Mouse (Mus musculus) heart, postnatal 0 days (tissue): ENCODE results near the gene Dnajb12. TPM values are rescaled to one million over a fixed set of nuclear protein-coding genes. Genes with fewer than 3 reads are reported as not detected.
A peak's percentile ranks its signal among the peaks of the same experiment; 100 is the strongest.

Experiments
- ATAC-seq: fragments of 200-750 bp; cut with Nextera tagmentation; 2 replicates; pipeline ENCODE4 v1.8.0; 2017; ENCODE audit warnings: low read depth, moderate number of reproducible peaks, moderate library complexity; ENCODE audit not compliant: insufficient read depth
- DNase-seq: peaks from one replicate; pipeline ENCODE4 v3.0.0-alpha.2; 2016; ENCODE audit warnings: low spot score
- H3K27ac ChIP-seq: fragments of 300-500 bp; sonication (generic); 2 replicates; pipeline ENCODE4 v1.5.1; 2014; ENCODE audit warnings: low read depth, mild to moderate bottlenecking
- H3K27me3 ChIP-seq: fragments of 300-500 bp; sonication (generic); 2 replicates; pipeline ENCODE4 v1.6.1; 2014; ENCODE audit warnings: low read length, mixed read lengths; ENCODE audit not compliant: control insufficient read depth, insufficient read depth
- H3K36me3 ChIP-seq: fragments of 300-500 bp; sonication (generic); replicated peaks from 2 replicates; pipeline ENCODE4 v1.6.1; 2014; ENCODE audit warnings: low read length, mixed read lengths; ENCODE audit not compliant: control insufficient read depth, insufficient read depth
- H3K4me1 ChIP-seq: fragments of 300-500 bp; sonication (generic); 2 replicates; pipeline ENCODE4 v1.6.1; 2014; ENCODE audit warnings: antibody characterized with exemption; ENCODE audit not compliant: control insufficient read depth, insufficient read depth
- H3K4me2 ChIP-seq: fragments of 300-500 bp; sonication (generic); 2 replicates; pipeline ENCODE4 v1.6.1; 2014; ENCODE audit warnings: low read depth, mild to moderate bottlenecking, low read length, moderate library complexity
- H3K4me3 ChIP-seq: fragments of 300-500 bp; sonication (generic); 2 replicates; pipeline ENCODE4 v1.5.1; 2014; ENCODE audit warnings: low read depth, low read length
- H3K9ac ChIP-seq: fragments of 300-500 bp; sonication (generic); replicated peaks from 2 replicates; pipeline ENCODE4 v1.6.1; 2014; ENCODE audit warnings: low read depth, low read length, mixed read lengths
- H3K9me3 ChIP-seq: fragments of 300-500 bp; sonication (generic); replicated peaks from 2 replicates; pipeline ENCODE4 v1.6.1; 2016; ENCODE audit warnings: low read length; ENCODE audit not compliant: control insufficient read depth
- CTCF ChIP-seq: IDR thresholded peaks from 2 replicates; pipeline ENCODE4 v1.5.1; 2016; ENCODE audit warnings: antibody characterized with exemption, control low read depth, low read depth
- EP300 ChIP-seq: IDR thresholded peaks from 2 replicates; pipeline ENCODE4 v1.6.1; 2016; ENCODE audit warnings: antibody characterized with exemption, low read depth
- WGBS: fragments of 180-500 bp; shearing (Covaris S2); extraction: QIAGEN DNeasy Blood & Tissue Kit; methylation state at CpG from one replicate; pipeline ENCODE4 v1.1.7; 2014; 5-methylcytosine and 5-hydroxymethylcytosine counted together
- polyA plus RNA-seq: library from polyadenylated mRNA; unstranded; fragments of >200 nt; fragmentation: Nextera tagmentation; extraction: Ambion mirVana; gene quantifications from 2 replicates; pipeline ENCODE4 v1.2.1, GENCODE M21; 2015
- total RNA-seq: library from RNA; depleted of rRNA; stranded (reverse); fragments of >200 nt; gene quantifications from 2 replicates; pipeline ENCODE4 v1.2.3, GENCODE M21; 2014; ENCODE audit warnings: low replicate concordance

Gene Dnajb12
- total and polyA plus RNA-seq, 2 experiments from 2014 or later: 18.5 to 48.5 TPM

DNA sequence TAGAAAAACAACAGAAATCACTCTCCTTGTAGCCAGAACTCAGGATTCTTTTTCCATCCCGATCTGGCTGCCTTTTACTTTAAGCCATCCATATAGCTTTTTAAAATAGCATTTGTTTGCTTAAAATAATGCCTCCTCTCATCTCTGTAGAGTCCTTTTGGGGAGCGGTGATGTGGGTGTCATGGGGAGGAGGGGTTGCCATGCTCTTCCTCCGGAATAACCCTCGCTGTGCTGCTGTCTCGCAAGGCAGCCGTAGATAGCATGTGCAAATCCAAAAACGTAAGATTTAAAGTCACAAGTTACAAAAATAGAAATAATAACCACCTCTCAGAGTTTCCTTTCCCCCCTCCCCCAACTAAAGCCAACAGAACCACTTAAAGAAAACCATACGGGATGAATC is 37.9 kb upstream of the Dnajb12 start:
- TF ChIP-seq CTCF (no peak), EP300 (no peak)
- Histone ChIP-seq H3K27me3 (no peaks in the 10 kb centered on the region), H3K36me3 (no peaks in the 10 kb centered on the region), H3K9ac (no peak overlapping the region), H3K4me2 (no peak overlapping the region), H3K27ac (no peak overlapping the region), H3K4me1 (no peaks in the 10 kb centered on the region), H3K4me3 (no peak overlapping the region), H3K9me3 (no peaks in the 10 kb centered on the region)
- DNase-seq (no peak), ATAC-seq (no peak)
- WGBS: 88% methylated on average over 8 of the region's 8 CpGs

DNA sequence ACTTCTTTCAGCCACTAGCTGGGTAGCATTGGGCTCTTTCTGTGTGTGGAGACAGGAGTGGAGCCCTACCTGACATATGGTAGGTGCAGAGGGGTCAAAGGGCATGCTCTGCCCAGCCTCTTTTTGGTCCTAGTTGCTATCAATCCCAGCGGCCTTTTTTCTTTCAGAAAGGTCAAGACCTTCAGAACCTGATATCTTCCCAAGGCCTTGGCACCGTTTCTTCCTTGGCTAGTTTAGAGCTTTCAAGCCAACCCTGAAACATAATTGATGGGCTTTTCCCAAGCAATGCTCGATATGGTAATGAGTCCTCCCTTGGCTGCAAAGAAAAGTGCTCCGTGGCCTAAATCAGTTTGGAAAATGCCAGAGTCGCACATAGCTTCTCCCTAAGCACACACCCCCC is 36.2 kb upstream of the Dnajb12 start:
- no peaks in the 10 kb centered on the region for H3K27me3 ChIP-seq
- no peaks in the 10 kb centered on the region for H3K9me3 ChIP-seq
- H3K4me1 ChIP-seq: no peaks in the 10 kb centered on the region
- no peaks in the 10 kb centered on the region for H3K36me3 ChIP-seq
- WGBS: 53% methylated on average over 5 of the region's 5 CpGs
- H3K4me2 ChIP-seq: no peak overlapping the region
- H3K27ac ChIP-seq: no peak overlapping the region
- DNase-seq: no peak
- H3K4me3 ChIP-seq: no peak overlapping the region
- TF ChIP-seq EP300: no peak
- TF ChIP-seq CTCF: no peak
- no peak for ATAC-seq
- H3K9ac ChIP-seq: no peak overlapping the region

DNA sequence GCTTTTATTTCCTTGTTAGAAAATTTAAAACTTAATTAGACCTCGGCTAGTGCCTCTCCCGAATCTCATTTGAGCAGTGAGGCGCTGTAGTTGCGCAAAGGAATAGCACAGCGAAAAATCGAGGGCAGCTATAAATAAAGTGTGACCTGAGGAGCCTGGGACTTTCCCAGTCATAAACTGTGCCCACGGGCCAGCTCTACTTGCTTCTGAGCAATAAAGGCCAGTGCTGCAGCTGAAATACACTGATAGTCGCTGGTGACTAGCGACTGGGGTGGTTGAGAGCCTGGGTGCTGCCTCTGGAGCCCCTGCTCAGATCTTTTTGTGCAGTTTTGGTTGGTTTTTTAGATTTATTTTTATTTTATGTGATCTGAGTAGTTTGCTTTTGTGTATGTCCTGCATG is 34.7 kb upstream of the Dnajb12 start:
- no peaks in the 10 kb centered on the region for H3K9me3 ChIP-seq
- H3K4me1 ChIP-seq: no peaks in the 10 kb centered on the region
- ATAC-seq (0 out of 2 replicates have a peak, but pooled peaks have one; percentile 39), DNase-seq (no peak)
- H3K27ac ChIP-seq: no peak overlapping the region
- no peaks in the 10 kb centered on the region for H3K27me3 ChIP-seq
- no peaks in the 10 kb centered on the region for H3K36me3 ChIP-seq
- TF ChIP-seq CTCF (no peak), EP300 (no peak)
- H3K4me3 ChIP-seq: no peak overlapping the region
- no peak overlapping the region for H3K4me2 ChIP-seq
- 67% methylated on average over 9 of the region's 9 CpGs for WGBS
- no peak overlapping the region for H3K9ac ChIP-seq

DNA sequence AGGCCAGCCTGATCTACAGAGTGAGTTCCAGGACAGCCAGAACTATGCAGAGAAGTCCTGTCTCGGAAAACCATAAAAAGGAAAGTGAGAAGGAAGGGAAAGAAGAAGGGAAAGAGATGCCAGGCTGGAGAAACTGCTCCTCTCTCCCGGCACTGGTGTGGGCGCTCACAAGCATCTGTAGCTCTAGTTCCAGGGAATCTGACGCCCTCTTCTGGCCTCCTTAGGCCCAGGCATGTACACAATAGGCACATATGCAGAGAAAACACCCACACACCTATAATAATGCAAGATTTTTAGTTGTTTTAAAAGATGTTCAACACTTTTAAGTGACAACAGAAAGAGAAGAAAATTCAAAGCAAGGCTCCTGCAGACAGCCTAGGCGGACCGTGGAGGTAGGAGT is 32.9 kb upstream of the Dnajb12 start:
- Histone ChIP-seq H3K9me3 (no peaks in the 10 kb centered on the region), H3K4me1 (no peaks in the 10 kb centered on the region), H3K4me3 (no peak overlapping the region), H3K4me2 (no peak overlapping the region), H3K27me3 (no peaks in the 10 kb centered on the region), H3K36me3 (no peaks in the 10 kb centered on the region), H3K9ac (no peak overlapping the region), H3K27ac (no peak overlapping the region)
- TF ChIP-seq EP300 (no peak), CTCF (no peak)
- DNase-seq (no peak), ATAC-seq (no peak)
- 77% methylated on average over 6 of the region's 6 CpGs for WGBS

- Histone ChIP-seq H3K36me3 (no peaks in the 10 kb centered on the region), H3K4me2 (no peak overlapping the region), H3K4me1 (no peaks in the 10 kb centered on the region), H3K4me3 (no peak overlapping the region), H3K27me3 (no peaks in the 10 kb centered on the region), H3K9me3 (no peaks in the 10 kb centered on the region), H3K27ac (no peak overlapping the region), H3K9ac (no peak overlapping the region)
- TF ChIP-seq CTCF: no peak
- TF ChIP-seq EP300: no peak
- no peak for DNase-seq
- 80% methylated on average over 11 of the region's 11 CpGs for WGBS
- no peak for ATAC-seq
These were observed 31.1 kb upstream of the Dnajb12 start for GRCm38 (mm10) chr10:59848079-59848877.

GRCm38 (mm10) chr10:59848953-59849352 is 30.4 kb upstream of the Dnajb12 start:
- Histone ChIP-seq H3K9ac (no peak overlapping the region), H3K9me3 (no peaks in the 10 kb centered on the region), H3K4me1 (no peaks in the 10 kb centered on the region), H3K4me2 (no peak overlapping the region), H3K36me3 (no peaks in the 10 kb centered on the region), H3K27ac (no peak overlapping the region), H3K27me3 (no peaks in the 10 kb centered on the region), H3K4me3 (no peak overlapping the region)
- WGBS: 66% methylated on average over 9 of the region's 9 CpGs
- TF ChIP-seq EP300 (no peak), CTCF (no peak)
- no peak for ATAC-seq
- DNase-seq: no peak
